Mouse (Mus musculus) lung, postnatal 0 days (tissue): ENCODE measurements around the gene Bend5.

Experiments used
- CTCF ChIP-seq: IDR thresholded peaks from 2 replicates; pipeline ENCODE4 v1.5.1; 2016; ENCODE audit warnings: antibody characterized with exemption, mild to moderate bottlenecking
- EP300 ChIP-seq: IDR thresholded peaks from 2 replicates; pipeline ENCODE4 v1.6.1; 2016; ENCODE audit warnings: antibody characterized with exemption, mild to moderate bottlenecking, control low read depth

DNA sequence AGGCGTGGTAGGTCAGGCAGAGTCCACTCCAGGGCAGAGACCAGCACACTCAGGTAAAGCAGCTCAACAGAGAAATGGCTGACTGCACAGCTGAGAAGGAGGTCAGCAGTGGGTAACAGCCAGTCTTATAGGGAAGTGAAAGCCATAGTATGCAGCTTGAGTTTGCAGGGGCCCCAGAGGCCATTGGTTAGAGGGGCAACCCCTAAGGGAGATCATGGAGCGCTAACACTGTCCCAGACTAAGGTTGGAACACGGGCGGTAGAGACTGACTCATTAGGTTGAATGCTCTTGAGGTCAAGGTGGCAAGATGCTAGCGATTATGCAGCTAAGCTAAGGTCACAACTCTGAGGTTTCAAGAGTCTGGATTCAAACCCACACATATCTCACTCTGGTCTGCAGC is 40.8 kb downstream of the Bend5 start:
- no peak for TF ChIP-seq CTCF
- no peak for TF ChIP-seq EP300
